Mouse (Mus musculus): ENCODE results near the gene Csnk2a1.

DNA sequence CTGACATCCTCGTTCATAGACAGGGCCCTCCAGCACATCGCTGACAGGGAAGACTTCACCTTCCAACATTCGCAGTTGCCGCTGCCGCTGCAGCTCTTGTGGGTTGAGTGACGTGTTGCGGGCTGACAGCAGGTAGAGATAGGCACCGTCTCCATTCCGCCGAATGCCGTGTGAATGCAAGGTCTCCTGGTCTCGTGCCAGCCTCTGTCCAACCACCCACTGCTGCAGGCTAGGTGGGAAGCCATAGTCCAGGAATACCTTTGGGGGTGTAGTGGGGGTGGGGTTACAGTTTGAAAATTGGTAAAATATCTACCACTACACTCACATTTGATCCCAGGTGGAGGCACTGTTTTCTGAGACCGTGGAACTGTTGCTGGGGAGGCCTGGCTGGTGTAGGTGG lies 99.5 kb downstream of the Csnk2a1 start:
- TF ChIP-seq SIN3A (IDR thresholded peaks at IDR 0.05; ENCODE audit: low read length) (no peak), ZNF384 (IDR thresholded peaks at IDR 0.05; ENCODE audit: low read depth, low read length) (no peak), MAX (IDR thresholded peaks at IDR 0.05; ENCODE audit: low read length) (no peak), ETS1 (IDR thresholded peaks at IDR 0.05; ENCODE audit: low read depth, low read length) (no peak), POLR2A (IDR thresholded peaks at IDR 0.05; ENCODE audit: control insufficient read depth in 1 of 2, insufficient read depth in 1 of 2, low read depth in 1 of 2, low read length in 2 of 2, poor library complexity in 1 of 2) (no peak), CTCF (IDR thresholded peaks at IDR 0.05 in 2 of 3, conservative IDR thresholded peaks at IDR 0.05 in 1 of 3; ENCODE audit: control insufficient read depth in 1 of 3, insufficient read depth in 1 of 3, low read depth in 2 of 3, low read length in 3 of 3, poor library complexity in 1 of 3, severe bottlenecking in 1 of 3) (no peak), E2F4 (IDR thresholded peaks at IDR 0.05; ENCODE audit: borderline replicate concordance, low read depth, low read length) (no peak), EP300 (IDR thresholded peaks at IDR 0.05; ENCODE audit: low read depth in 1 of 2, low read length in 2 of 2) (no peak), TCF12 (IDR thresholded peaks at IDR 0.05; ENCODE audit: low read depth, low read length) (no peak)

Data from MEL (cell line).